Comparison of ENCODE assay signal across 8 mouse cellular contexts in the genomic region with DNA sequence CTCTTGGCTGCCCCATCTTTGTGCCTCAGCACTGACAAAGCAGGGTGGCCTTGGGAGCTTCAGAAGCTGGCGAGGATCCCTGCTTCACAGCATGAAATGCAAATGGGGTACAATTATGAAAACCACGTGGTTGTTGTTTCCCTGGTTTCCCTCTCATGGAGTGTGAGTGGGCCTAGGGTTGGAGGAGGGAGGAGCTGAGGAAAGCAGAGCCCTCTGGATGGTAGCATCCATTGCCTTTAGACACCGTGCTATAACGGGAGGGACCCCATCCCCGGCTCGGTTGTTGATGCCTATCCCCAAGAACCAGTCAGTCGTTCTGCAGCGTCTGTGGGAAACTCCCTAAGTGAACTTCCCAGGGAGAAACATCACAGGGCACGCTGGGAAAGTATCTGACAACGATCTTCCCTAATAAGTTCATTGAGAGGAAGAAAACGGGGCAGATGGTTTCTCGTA. TPM values are rescaled to one million over a fixed set of nuclear protein-coding genes. Genes with fewer than 3 reads are reported as not detected.
DNase-seq lines count a peak whose midpoint lies in the region; ATAC-seq lines count a peak whose summit lies in the region.

No protein-coding gene starts in this region.

- ATAC-seq in hindbrain, embryonic 14.5 days (ENCODE audit: low FRiP score), result no peak
- ATAC-seq in hindbrain, embryonic 11.5 days (ENCODE audit: low FRiP score), result no peak
- ATAC-seq in intestine, embryonic 16.5 days, result no peak
- no peak for ATAC-seq in midbrain, embryonic 14.5 days (ENCODE audit: low FRiP score, low TSS enrichment)

- no peak overlapping the region for H3K9ac ChIP-seq in hindbrain, embryonic 14.5 days
- no peak overlapping the region for H3K9ac ChIP-seq in hindbrain, embryonic 11.5 days (ENCODE audit: low read depth, low read length)
- H3K9ac ChIP-seq in intestine, embryonic 16.5 days (ENCODE audit: low read depth, low read length), result no peak overlapping the region
- no peak overlapping the region for H3K9ac ChIP-seq in midbrain, embryonic 14.5 days (replicated peaks; ENCODE audit: low read length)

- H3K9me3 ChIP-seq in hindbrain, embryonic 14.5 days (ENCODE audit: control insufficient read depth, low read length), result no peaks in the 10 kb centered on the region
- H3K9me3 ChIP-seq in hindbrain, embryonic 11.5 days (ENCODE audit: control insufficient read depth, low read length), result no peaks in the 10 kb centered on the region
- H3K9me3 ChIP-seq in intestine, embryonic 16.5 days (ENCODE audit: control insufficient read depth, low read length), result no peaks in the 10 kb centered on the region
- no peaks in the 10 kb centered on the region for H3K9me3 ChIP-seq in midbrain, embryonic 14.5 days (ENCODE audit: control insufficient read depth, low read length)

- 0 out of 2 replicates have a peak overlapping the region, but pooled peaks have one; percentile 4 for H3K27ac ChIP-seq in hindbrain, embryonic 14.5 days
- H3K27ac ChIP-seq in hindbrain, embryonic 11.5 days (ENCODE audit: low read depth, low read length), result no peak overlapping the region
- H3K27ac ChIP-seq in intestine, embryonic 16.5 days (ENCODE audit: low read length), result no peak overlapping the region
- H3K27ac ChIP-seq in midbrain, embryonic 14.5 days (replicated peaks; ENCODE audit: low read depth, low read length), result no peak overlapping the region

- no peaks in the 10 kb centered on the region for H3K36me3 ChIP-seq in hindbrain, embryonic 14.5 days (replicated peaks; ENCODE audit: control insufficient read depth, insufficient read depth)
- H3K36me3 ChIP-seq in hindbrain, embryonic 11.5 days (ENCODE audit: control insufficient read depth, insufficient read depth, low read length), result no peaks in the 10 kb centered on the region
- no peaks in the 10 kb centered on the region for H3K36me3 ChIP-seq in intestine, embryonic 16.5 days (ENCODE audit: control insufficient read depth, insufficient read depth, low read length)
- H3K36me3 ChIP-seq in midbrain, embryonic 14.5 days (ENCODE audit: control insufficient read depth, insufficient read depth, low read length), result no peaks in the 10 kb centered on the region

- peaks cover 10% of the 10 kb centered on the region for H3K4me1 ChIP-seq in hindbrain, embryonic 14.5 days (replicated peaks; ENCODE audit: control insufficient read depth, insufficient read depth, low read length)
- H3K4me1 ChIP-seq in hindbrain, embryonic 11.5 days (replicated peaks; ENCODE audit: control insufficient read depth, insufficient read depth, low read length), result peaks cover 12% of the 10 kb centered on the region; the same call in 1 of the 2 replicates
- H3K4me1 ChIP-seq in intestine, embryonic 16.5 days (ENCODE audit: control insufficient read depth, insufficient read depth, low read length), result 0 out of 2 replicates have a peak, but pooled peaks cover 8% of the 10 kb centered on the region
- H3K4me1 ChIP-seq in midbrain, embryonic 14.5 days (ENCODE audit: control insufficient read depth, insufficient read depth, low read length), result peaks cover 9% of the 10 kb centered on the region

- no peak overlapping the region for H3K4me3 ChIP-seq in hindbrain, embryonic 14.5 days (replicated peaks; ENCODE audit: low read length)
- H3K4me3 ChIP-seq in hindbrain, embryonic 11.5 days (ENCODE audit: low read depth, low read length), result no peak overlapping the region
- H3K4me3 ChIP-seq in intestine, embryonic 16.5 days (ENCODE audit: low read length), result no peak overlapping the region
- H3K4me3 ChIP-seq in midbrain, embryonic 14.5 days (replicated peaks; ENCODE audit: low read depth, low read length), result no peak overlapping the region

- H3K27me3 ChIP-seq in hindbrain, embryonic 14.5 days (ENCODE audit: control insufficient read depth, insufficient read depth, low read length), result peaks cover 27% of the 10 kb centered on the region
- H3K27me3 ChIP-seq in hindbrain, embryonic 11.5 days (ENCODE audit: control insufficient read depth, insufficient read depth, low read length), result peaks cover 14% of the 10 kb centered on the region
- H3K27me3 ChIP-seq in intestine, embryonic 16.5 days (replicated peaks; ENCODE audit: control insufficient read depth, insufficient read depth, low read length), result no peaks in the 10 kb centered on the region
- H3K27me3 ChIP-seq in midbrain, embryonic 14.5 days (ENCODE audit: control insufficient read depth, insufficient read depth, low read length), result peaks cover 24% of the 10 kb centered on the region

- no peak overlapping the region for H3K4me2 ChIP-seq in hindbrain, embryonic 14.5 days (replicated peaks)
- no peak overlapping the region for H3K4me2 ChIP-seq in hindbrain, embryonic 11.5 days (replicated peaks; ENCODE audit: low read depth, low read length)
- H3K4me2 ChIP-seq in intestine, embryonic 16.5 days (ENCODE audit: low read depth, low read length), result no peak overlapping the region
- H3K4me2 ChIP-seq in midbrain, embryonic 14.5 days (ENCODE audit: low read length), result no peak overlapping the region

- no peak for DNase-seq in hindbrain, embryonic 14.5 days (ENCODE audit: low spot score)
- no peak for DNase-seq in hindbrain, embryonic 11.5 days (ENCODE audit: low spot score)
- peak; percentile 68 for DNase-seq in Muller cell, postnatal 12 days (ENCODE audit: inconsistent ontology term)
- DNase-seq in cerebellum, postnatal 36 days, result peak; percentile 60 to 70
- peak; percentile 74 to 85 for DNase-seq in left cerebral cortex, postnatal 14 days (ENCODE audit: low spot score in 2 of 2)
- no peak for DNase-seq in midbrain, embryonic 14.5 days
- DNase-seq in heart, postnatal 4 days, result no peak

- intact Hi-C loops in left cerebral cortex, postnatal 14 days (cut with DNase I), result no loop called here

- WGBS in hindbrain, embryonic 14.5 days, result 54% methylated on average over 12 of the region's 12 CpGs
- 61% methylated on average over 12 of the region's 12 CpGs for WGBS in hindbrain, embryonic 11.5 days
- 73% methylated on average over 12 of the region's 12 CpGs for WGBS in intestine, embryonic 16.5 days
- WGBS in midbrain, embryonic 14.5 days, result 78% methylated on average over 12 of the region's 12 CpGs

RNA-seq across cellular contexts. Expression of a gene that starts 5.4 kb away (rescaled TPM):
- 2.4 and 3.3 TPM in 2 replicates for polyA plus RNA-seq in hindbrain, embryonic 14.5 days (2014; fragmentation: Nextera tagmentation; extraction: Ambion mirVana)
- polyA plus RNA-seq in hindbrain, embryonic 11.5 days (2014; fragmentation: Nextera tagmentation; extraction: Ambion mirVana), result 0.80 and 0.95 TPM in 2 replicates
- total RNA-seq in left cerebral cortex, postnatal 14 days (2021), result 100 to 1,000 TPM; 206 to 251 TPM
- 3.3 and 4.0 TPM in 2 replicates for polyA plus RNA-seq in intestine, embryonic 16.5 days (2015; fragmentation: Nextera tagmentation; extraction: Ambion mirVana)
- polyA plus RNA-seq in midbrain, embryonic 14.5 days (2014; fragmentation: Nextera tagmentation; extraction: Ambion mirVana), result 0.93 and 1.2 TPM in 2 replicates
- 10 to 100 TPM; 26.9 to 27.3 TPM for total RNA-seq in heart, postnatal 4 days (2021)

Comparison
In these comparisons a context has a peak if more than half of its experiments do, and no peak if none do; other contexts are left out.
1. DNase-seq: peak in Muller cell, postnatal 12 days (single experiment), cerebellum, postnatal 36 days (2 of 2) and left cerebral cortex, postnatal 14 days (2 of 2); none in hindbrain, embryonic 14.5 days (single experiment), hindbrain, embryonic 11.5 days (single experiment), midbrain, embryonic 14.5 days (single experiment) and heart, postnatal 4 days (single experiment).